Mouse (Mus musculus): ENCODE measurements around the gene Mgat5. TPM values are rescaled to one million over a fixed set of nuclear protein-coding genes. Genes with fewer than 3 reads are reported as not detected.

The Mgat5 gene
- 1.9 and 2.7 TPM in 2 replicates for polyA plus RNA-seq (2012; ENCODE audit: low replicate concordance)

GRCm38 (mm10) chr1:127204817-127205485 lies at the start of gene Mgat5:
TSS of gene Mgat5 (plus strand) at chr1:127205015.

Data from leukemia stem cell, adult 10-12 weeks (primary cell).